Mouse (Mus musculus) hindbrain, embryonic 14.5 days (tissue): ENCODE data around the gene Zbtb37. TPM values are rescaled to one million over a fixed set of nuclear protein-coding genes. Genes with fewer than 3 reads are reported as not detected.

ENCODE experiments used
- ATAC-seq: fragments of 200-750 bp; cut with Nextera tagmentation; 2 replicates; pipeline ENCODE4 v1.8.0; 2017; ENCODE audit warnings: moderate number of reproducible peaks, mild to moderate bottlenecking, moderate TSS enrichment, moderate library complexity; ENCODE audit not compliant: low FRiP score
- DNase-seq: peaks from one replicate; pipeline ENCODE4 v3.0.0-alpha.2; 2015; ENCODE audit warnings: low spot score
- H3K27ac ChIP-seq: fragments of 300-500 bp; sonication (generic); 2 replicates; pipeline ENCODE4 v1.5.1; 2014; ENCODE audit warnings: mild to moderate bottlenecking, moderate library complexity
- H3K27me3 ChIP-seq: fragments of 300-500 bp; sonication (generic); 2 replicates; pipeline ENCODE4 v1.6.1; 2014; ENCODE audit warnings: mild to moderate bottlenecking, low read length, mixed read lengths; ENCODE audit not compliant: control insufficient read depth, insufficient read depth
- H3K36me3 ChIP-seq: fragments of 300-500 bp; sonication (generic); replicated peaks from 2 replicates; pipeline ENCODE4 v1.6.1; 2014; ENCODE audit not compliant: control insufficient read depth, insufficient read depth
- H3K4me1 ChIP-seq: fragments of 300-500 bp; sonication (generic); replicated peaks from 2 replicates; pipeline ENCODE4 v1.6.1; 2014; ENCODE audit warnings: antibody characterized with exemption, low read length, mixed read lengths; ENCODE audit not compliant: control insufficient read depth, insufficient read depth
- H3K4me2 ChIP-seq: fragments of 300-500 bp; sonication (generic); replicated peaks from 2 replicates; pipeline ENCODE4 v1.6.1; 2014; ENCODE audit warnings: mild to moderate bottlenecking, moderate library complexity
- H3K4me3 ChIP-seq: fragments of 300-500 bp; sonication (generic); replicated peaks from 2 replicates; pipeline ENCODE4 v1.5.1; 2014; ENCODE audit warnings: mild to moderate bottlenecking, low read length
- H3K9ac ChIP-seq: fragments of 300-500 bp; sonication (generic); 2 replicates; pipeline ENCODE4 v1.6.1; 2014
- H3K9me3 ChIP-seq: fragments of 300-500 bp; sonication (generic); 2 replicates; pipeline ENCODE4 v1.6.1; 2016; ENCODE audit warnings: low read length; ENCODE audit not compliant: control insufficient read depth
- WGBS: fragments of 180-500 bp; shearing (Covaris S2); extraction: QIAGEN DNeasy Blood & Tissue Kit; methylation state at CpG from one replicate; pipeline ENCODE4 v1.1.7; 2014; 5-methylcytosine and 5-hydroxymethylcytosine counted together
- polyA plus RNA-seq: library from polyadenylated mRNA; unstranded; fragments of >200 nt; fragmentation: Nextera tagmentation; extraction: Ambion mirVana; gene quantifications from 2 replicates; pipeline ENCODE4 v1.2.1, GENCODE M21; 2014

The Zbtb37 gene
- polyA plus RNA-seq, 1 experiment from 2014 or later, result 16.3 TPM

DNA sequence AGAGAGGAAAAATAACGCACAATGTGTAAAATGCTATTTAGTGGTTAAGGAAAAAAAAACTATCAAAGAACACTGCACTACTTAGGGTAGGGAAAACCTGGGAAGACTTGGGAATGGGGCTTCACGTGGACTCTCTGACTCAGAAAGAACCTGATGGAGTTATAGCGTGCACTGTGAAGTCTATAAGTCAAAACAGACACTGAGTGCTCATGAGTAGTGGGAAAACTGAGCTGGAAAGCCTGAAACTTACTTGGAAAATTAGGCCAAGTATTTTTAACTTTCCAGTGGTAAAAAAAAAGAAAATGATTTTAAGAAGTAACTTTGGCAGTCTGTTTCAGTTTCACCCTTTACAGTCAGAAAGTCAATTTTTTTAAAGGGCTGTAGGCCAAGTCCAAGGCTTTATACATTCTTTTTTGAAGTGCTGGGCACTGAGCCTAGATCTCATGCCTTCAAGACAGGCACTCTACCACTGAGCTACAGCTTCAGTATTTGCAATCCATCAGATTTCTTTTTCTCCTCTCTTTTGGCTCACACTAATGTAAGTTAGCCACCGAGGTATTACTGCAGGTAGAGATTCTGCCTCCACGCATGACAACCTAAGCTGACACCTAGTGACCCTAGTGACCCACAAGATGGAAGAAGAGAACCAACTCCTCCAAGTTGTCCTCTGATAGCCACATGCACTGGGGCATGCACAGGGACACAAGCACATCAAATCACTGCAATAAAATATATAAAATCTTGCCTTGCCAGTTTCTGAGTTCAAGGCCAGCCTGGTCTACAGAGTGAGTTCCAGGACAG, 9.0 kb downstream of the Zbtb37 start:
- 96% methylated on average over 5 of the region's 5 CpGs for WGBS
- Histone ChIP-seq H3K9me3 (no peaks in the 10 kb centered on the region), H3K27ac (no peak overlapping the region), H3K4me2 (no peak overlapping the region), H3K36me3 (peaks cover 45% of the 10 kb centered on the region), H3K9ac (no peak overlapping the region), H3K27me3 (no peaks in the 10 kb centered on the region), H3K4me3 (no peak overlapping the region), H3K4me1 (no peaks in the 10 kb centered on the region)
- no peak for DNase-seq
- no peak for ATAC-seq

DNA sequence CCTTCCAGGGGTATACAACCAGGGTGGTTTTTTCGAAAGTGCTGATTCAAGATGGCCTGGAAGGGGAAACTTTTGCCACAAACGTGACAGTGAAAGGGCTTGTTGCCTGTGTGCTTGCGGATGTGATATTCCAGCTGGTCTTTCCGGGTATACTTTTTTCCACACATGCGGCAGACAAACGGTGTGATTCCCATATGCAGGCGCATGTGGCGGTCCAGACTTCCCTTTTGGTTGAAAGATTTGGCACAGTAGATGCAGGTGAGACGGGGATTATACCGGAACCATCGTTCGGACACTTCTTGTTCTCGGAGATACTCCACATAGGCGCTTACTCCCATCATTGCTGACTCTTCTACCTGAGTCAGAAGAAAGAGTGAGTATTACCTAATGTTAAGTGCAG, 14.6 kb downstream of the Zbtb37 start:
- ATAC-seq, result no peak
- 97% methylated on average over 14 of the region's 14 CpGs for WGBS
- Histone ChIP-seq H3K9ac (no peak overlapping the region), H3K9me3 (no peaks in the 10 kb centered on the region), H3K4me2 (no peak overlapping the region), H3K36me3 (peaks cover 42% of the 10 kb centered on the region), H3K4me1 (0 out of 2 replicates have a peak, but pooled peaks cover 2% of the 10 kb centered on the region), H3K4me3 (no peak overlapping the region), H3K27ac (no peak overlapping the region), H3K27me3 (no peaks in the 10 kb centered on the region)
- no peak for DNase-seq

DNA sequence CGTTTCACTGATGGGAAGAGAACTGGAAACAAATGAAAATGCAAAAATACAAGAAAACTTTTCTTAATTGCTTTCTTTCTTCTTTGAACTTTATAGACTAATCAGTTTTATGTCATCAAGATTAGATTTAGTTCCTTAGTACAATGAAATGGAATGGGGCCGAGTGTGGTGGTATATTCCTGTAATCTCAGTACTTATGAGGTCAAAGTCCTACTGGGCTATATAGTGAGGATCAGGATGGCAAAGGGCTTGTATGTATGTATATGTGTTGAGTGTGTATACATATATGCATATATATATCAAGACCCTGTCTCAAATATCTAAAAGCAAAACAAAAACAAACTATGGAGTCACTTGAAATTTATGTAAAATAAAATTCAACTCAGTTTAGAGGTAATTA, 18.3 kb downstream of the Zbtb37 start:
- Histone ChIP-seq H3K9ac (no peak overlapping the region), H3K4me2 (no peak overlapping the region), H3K9me3 (no peaks in the 10 kb centered on the region), H3K4me1 (0 out of 2 replicates have a peak, but pooled peaks cover 2% of the 10 kb centered on the region), H3K27me3 (no peaks in the 10 kb centered on the region), H3K36me3 (peaks cover 53% of the 10 kb centered on the region), H3K4me3 (no peak overlapping the region), H3K27ac (no peak overlapping the region)
- DNase-seq (no peak), ATAC-seq (no peak)
- WGBS, result 89% methylated on average over 2 of the region's 2 CpGs

DNA sequence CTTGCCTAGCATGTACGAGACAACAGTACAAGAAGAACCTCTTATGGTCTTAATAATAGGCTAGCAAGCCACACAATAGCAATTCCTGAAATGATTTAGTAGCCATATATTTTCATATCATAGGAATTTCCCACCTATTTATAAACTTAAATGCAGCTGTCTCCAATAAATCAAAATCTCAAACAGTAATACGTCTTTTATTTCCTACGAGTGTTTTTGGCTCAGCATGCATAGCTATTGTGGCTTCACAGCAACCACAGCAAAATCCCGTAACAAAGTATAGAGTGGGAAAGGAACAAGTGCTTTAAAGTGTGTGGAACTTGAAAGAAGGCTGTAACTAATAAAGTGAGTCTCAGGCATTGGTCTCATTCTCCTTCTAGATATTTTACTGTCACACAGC, 24.2 kb downstream of the Zbtb37 start:
- Histone ChIP-seq H3K27ac (no peak overlapping the region), H3K9ac (no peak overlapping the region), H3K9me3 (no peaks in the 10 kb centered on the region), H3K27me3 (no peaks in the 10 kb centered on the region), H3K4me3 (no peak overlapping the region), H3K36me3 (peaks cover 25% of the 10 kb centered on the region), H3K4me1 (no peaks in the 10 kb centered on the region), H3K4me2 (no peak overlapping the region)
- ATAC-seq (no peak), DNase-seq (no peak)
- WGBS, result 94% methylated on average over 4 of the region's 4 CpGs

DNA sequence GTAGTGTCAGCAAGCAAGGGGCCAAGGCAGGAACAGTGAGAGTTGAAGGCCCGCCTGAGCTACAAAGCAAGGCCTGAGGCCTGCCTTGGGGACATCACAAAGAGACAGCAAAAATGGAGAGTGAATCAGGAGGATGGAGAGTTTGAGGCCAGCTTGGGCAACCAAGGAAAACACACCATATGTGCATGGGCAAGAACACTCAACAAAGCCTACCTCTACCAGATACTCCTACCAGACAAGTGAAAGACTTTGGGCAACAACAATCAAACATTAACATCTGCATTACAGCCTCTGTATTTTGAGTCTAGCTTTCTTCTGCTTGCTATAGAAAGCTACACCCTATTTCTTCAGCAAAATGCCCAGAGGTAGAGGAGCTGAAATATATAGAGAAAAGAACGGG, 26.6 kb downstream of the Zbtb37 start:
- DNase-seq (no peak), ATAC-seq (no peak)
- H3K27ac ChIP-seq, result no peak overlapping the region
- 93% methylated on average over 2 of the region's 2 CpGs for WGBS
- no peak overlapping the region for H3K4me3 ChIP-seq
- H3K4me1 ChIP-seq, result no peaks in the 10 kb centered on the region
- H3K27me3 ChIP-seq, result no peaks in the 10 kb centered on the region
- no peak overlapping the region for H3K9ac ChIP-seq
- peaks cover 27% of the 10 kb centered on the region for H3K36me3 ChIP-seq
- H3K9me3 ChIP-seq, result no peaks in the 10 kb centered on the region
- no peak overlapping the region for H3K4me2 ChIP-seq

DNA sequence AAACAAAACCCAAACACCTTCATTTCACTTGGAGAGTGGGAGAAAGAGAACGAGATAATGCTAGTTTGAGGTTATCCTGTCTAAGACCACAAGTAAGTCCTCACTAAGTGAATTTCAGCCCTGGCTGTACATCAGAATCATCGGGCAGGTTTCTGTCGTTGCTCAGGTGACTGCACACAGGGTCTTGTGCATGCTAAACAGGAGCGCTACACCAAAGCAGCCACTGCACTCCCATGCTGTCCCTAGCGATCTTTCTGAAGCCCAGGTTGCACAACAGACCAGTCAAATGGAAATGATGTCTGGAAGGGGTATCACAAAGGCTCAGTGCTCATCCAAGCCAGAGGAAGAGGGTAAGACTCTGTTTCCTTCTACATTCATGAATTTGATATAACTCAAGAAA, 28.2 kb downstream of the Zbtb37 start:
- Histone ChIP-seq H3K4me3 (no peak overlapping the region), H3K9ac (no peak overlapping the region), H3K36me3 (peaks cover 17% of the 10 kb centered on the region), H3K9me3 (no peaks in the 10 kb centered on the region), H3K27ac (no peak overlapping the region), H3K27me3 (no peaks in the 10 kb centered on the region), H3K4me1 (no peaks in the 10 kb centered on the region), H3K4me2 (no peak overlapping the region)
- WGBS, result 81% methylated on average over 5 of the region's 5 CpGs
- no peak for ATAC-seq
- DNase-seq, result no peak

DNA sequence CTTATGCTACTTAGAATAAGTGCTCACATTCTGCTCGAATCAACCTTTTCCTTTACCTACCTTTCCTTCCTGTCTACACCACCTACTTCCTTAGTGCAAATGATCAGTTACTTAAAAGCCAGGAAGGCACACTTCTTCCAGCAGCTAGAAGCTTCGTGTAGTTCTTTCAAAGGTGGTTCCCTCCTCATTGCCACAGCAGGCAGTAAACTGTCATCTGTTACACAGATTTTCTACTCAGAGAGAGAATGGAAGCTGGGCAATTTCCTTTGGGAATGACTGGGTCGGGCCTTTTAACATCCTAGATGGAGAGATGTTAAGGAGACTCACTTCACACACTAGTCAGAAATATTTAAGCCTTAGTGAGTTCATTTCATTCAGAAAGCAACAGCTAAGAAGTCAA, 29.1 kb downstream of the Zbtb37 start:
- Histone ChIP-seq H3K9ac (no peak overlapping the region), H3K4me3 (no peak overlapping the region), H3K4me1 (no peaks in the 10 kb centered on the region), H3K9me3 (no peaks in the 10 kb centered on the region), H3K36me3 (peaks cover 15% of the 10 kb centered on the region), H3K27ac (no peak overlapping the region), H3K27me3 (no peaks in the 10 kb centered on the region), H3K4me2 (no peak overlapping the region)
- DNase-seq, result no peak
- no peak for ATAC-seq
- WGBS, result 73% methylated on average over 3 of the region's 3 CpGs

DNA sequence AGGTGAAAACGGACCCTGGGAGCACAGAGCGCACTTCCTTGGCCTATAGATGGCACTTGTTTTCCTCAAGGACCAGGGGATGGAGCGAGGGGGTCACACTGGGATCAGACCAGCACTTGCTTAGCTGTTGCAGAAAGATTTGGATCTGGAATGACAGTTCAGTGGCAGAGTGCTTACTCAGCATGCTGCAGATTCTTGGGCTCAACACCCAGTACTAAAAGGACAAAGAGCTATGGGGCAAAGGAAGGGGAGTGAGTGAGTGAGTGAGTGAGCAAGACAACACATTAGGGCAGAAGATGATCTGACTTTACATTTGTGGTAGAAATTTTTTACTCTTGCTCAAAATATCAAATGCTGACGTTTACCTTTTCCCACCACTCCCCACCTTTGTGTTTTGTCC, 29.7 kb downstream of the Zbtb37 start:
- Histone ChIP-seq H3K4me3 (no peak overlapping the region), H3K9me3 (no peaks in the 10 kb centered on the region), H3K9ac (no peak overlapping the region), H3K27me3 (no peaks in the 10 kb centered on the region), H3K4me2 (no peak overlapping the region), H3K27ac (no peak overlapping the region), H3K36me3 (peaks cover 15% of the 10 kb centered on the region), H3K4me1 (no peaks in the 10 kb centered on the region)
- no peak for ATAC-seq
- whole genome bisulfite sequencing, result 69% methylated on average over 4 of the region's 4 CpGs
- no peak for DNase-seq

DNA sequence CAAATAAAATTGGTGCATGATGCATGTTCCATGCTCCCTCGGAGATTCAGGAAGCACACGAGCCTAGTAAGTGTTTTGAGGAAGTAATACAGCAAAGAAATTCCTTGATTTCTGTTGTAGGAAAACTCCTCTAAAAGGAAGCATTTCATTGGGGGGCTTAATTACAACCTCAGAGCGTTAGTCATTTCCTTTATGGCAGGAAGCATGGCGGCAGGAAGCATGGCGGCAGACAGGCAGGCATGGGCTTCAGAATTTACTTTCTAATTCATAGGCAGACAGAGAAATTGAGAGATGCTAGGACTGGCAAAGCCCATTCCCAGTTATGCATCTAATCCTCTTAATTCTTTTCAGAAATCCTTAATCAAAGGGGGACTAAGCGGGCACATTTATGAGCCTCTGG, 40.8 kb downstream of the Zbtb37 start:
- Histone ChIP-seq H3K36me3 (no peaks in the 10 kb centered on the region), H3K27me3 (no peaks in the 10 kb centered on the region), H3K9me3 (no peaks in the 10 kb centered on the region), H3K4me1 (no peaks in the 10 kb centered on the region), H3K9ac (no peak overlapping the region), H3K4me2 (no peak overlapping the region), H3K4me3 (no peak overlapping the region), H3K27ac (no peak overlapping the region)
- DNase-seq (no peak), ATAC-seq (no peak)
- WGBS, result 91% methylated on average over 6 of the region's 6 CpGs

DNA sequence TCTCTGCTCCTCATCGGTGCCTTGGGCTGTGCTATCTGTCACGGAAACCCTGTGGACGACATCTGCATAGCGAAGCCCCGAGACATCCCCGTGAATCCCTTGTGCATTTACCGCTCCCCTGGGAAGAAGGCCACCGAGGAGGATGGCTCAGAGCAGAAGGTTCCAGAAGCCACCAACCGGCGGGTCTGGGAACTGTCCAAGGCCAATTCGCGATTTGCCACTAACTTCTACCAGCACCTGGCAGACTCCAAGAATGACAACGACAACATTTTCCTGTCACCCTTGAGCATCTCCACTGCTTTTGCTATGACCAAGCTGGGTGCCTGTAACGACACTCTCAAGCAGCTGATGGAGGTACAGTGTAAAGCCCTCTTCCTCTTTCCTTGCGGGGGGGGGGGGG, 45.3 kb downstream of the Zbtb37 start:
- Histone ChIP-seq H3K4me2 (no peak overlapping the region), H3K9ac (no peak overlapping the region), H3K27ac (no peak overlapping the region), H3K9me3 (no peaks in the 10 kb centered on the region), H3K27me3 (no peaks in the 10 kb centered on the region), H3K36me3 (no peaks in the 10 kb centered on the region), H3K4me3 (no peak overlapping the region), H3K4me1 (no peaks in the 10 kb centered on the region)
- ATAC-seq (no peak), DNase-seq (no peak)
- 88% methylated on average over 14 of the region's 15 CpGs for WGBS
